Mouse (Mus musculus) hindbrain, embryonic 10.5 days (tissue): ENCODE data around the gene Serpinf1. TPM values are rescaled to one million over a fixed set of nuclear protein-coding genes. Genes with fewer than 3 reads are reported as not detected.
A peak's percentile ranks its signal among the peaks of the same experiment; 100 is the strongest.

Experiments used
- DNase-seq: peaks from one replicate; pipeline ENCODE4 v3.0.0-alpha.2; 2017; ENCODE audit warnings: low spot score
- H3K27ac ChIP-seq: fragments of 300-500 bp; sonication (generic); 2 replicates; pipeline ENCODE4 v1.5.1; 2016; ENCODE audit warnings: mild to moderate bottlenecking, moderate library complexity
- H3K27me3 ChIP-seq: fragments of 300-500 bp; sonication (generic); 2 replicates; pipeline ENCODE4 v1.6.1; 2016; ENCODE audit warnings: mild to moderate bottlenecking; ENCODE audit not compliant: poor library complexity, insufficient read depth, severe bottlenecking
- H3K36me3 ChIP-seq: fragments of 300-500 bp; sonication (generic); 2 replicates; pipeline ENCODE4 v1.6.1; 2016; ENCODE audit warnings: mild to moderate bottlenecking, moderate library complexity
- H3K4me1 ChIP-seq: fragments of 300-500 bp; sonication (generic); replicated peaks from 2 replicates; pipeline ENCODE4 v1.6.1; 2016; ENCODE audit warnings: mild to moderate bottlenecking
- H3K4me3 ChIP-seq: fragments of 300-500 bp; sonication (generic); 2 replicates; pipeline ENCODE4 v1.5.1; 2016; ENCODE audit warnings: mild to moderate bottlenecking, moderate library complexity
- H3K9me3 ChIP-seq: fragments of 300-500 bp; sonication (generic); 2 replicates; pipeline ENCODE4 v1.6.1; 2016; ENCODE audit warnings: mild to moderate bottlenecking, moderate library complexity
- WGBS: fragments of 180-500 bp; shearing (Covaris S2); methylation state at CpG from one replicate; pipeline ENCODE4 v1.1.7; 2016; 5-methylcytosine and 5-hydroxymethylcytosine counted together
- polyA plus RNA-seq: library from polyadenylated mRNA; unstranded; fragments of >200 nt; fragmentation: Nextera tagmentation; extraction: Ambion mirVana; gene quantifications from 2 replicates; pipeline ENCODE4 v1.2.1, GENCODE M21; 2016

The Serpinf1 gene
- polyA plus RNA-seq, 1 experiment from 2014 or later, result 95.3 TPM

DNA sequence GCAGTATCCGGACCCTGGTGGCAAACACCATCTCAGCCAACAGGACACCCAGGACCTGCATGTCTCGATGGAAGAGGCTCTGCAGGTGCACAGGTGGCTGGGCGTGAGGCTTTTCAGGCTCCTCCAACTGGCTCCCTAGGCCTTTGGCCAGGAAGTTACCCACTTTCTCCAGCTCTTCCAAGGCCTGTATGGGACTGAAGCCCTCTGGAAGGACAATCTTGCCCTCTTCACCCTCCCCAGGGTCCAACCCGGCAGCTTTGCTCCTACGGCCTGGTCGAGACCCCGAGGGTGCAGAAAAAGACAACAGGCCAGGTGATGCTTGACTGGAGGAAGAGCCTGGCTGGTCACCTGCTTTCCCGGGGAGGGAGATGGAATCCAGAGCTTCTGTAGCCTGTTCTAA lies 29.6 kb upstream of the Serpinf1 start:
- no peak for DNase-seq
- 91% methylated on average over 8 of the region's 8 CpGs for WGBS
- no peak overlapping the region for H3K4me3 ChIP-seq
- no peaks in the 10 kb centered on the region for H3K9me3 ChIP-seq
- no peak overlapping the region for H3K27ac ChIP-seq
- peaks cover 8% of the 10 kb centered on the region; the same call in 1 of the 2 replicates for H3K27me3 ChIP-seq
- H3K36me3 ChIP-seq, result peaks cover 25% of the 10 kb centered on the region
- peaks cover 35% of the 10 kb centered on the region for H3K4me1 ChIP-seq

DNA sequence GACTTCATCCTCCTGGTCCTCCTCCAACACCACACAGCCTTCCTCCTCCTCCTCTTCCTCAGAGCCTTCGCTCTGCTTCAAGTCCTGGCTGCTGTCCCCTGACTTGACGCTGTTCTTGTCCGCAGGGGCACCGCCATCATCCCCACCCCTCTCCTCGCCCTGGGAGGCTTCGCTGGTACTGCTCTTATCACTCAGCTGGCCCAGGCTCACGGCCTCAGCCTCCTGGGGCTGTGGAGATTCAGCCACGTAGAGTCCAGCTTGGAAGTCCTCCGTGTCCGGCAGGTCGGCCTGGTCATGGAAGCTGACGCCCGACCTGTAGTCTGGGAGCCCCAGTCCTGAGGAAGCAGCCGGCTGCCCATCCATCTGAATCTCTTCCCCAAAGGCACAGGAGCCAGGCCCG lies 28.4 kb upstream of the Serpinf1 start:
- peaks cover 8% of the 10 kb centered on the region; the same call in 1 of the 2 replicates for H3K27me3 ChIP-seq
- H3K9me3 ChIP-seq, result no peaks in the 10 kb centered on the region
- whole genome bisulfite sequencing, result 89% methylated on average over 15 of the region's 15 CpGs
- no peak for DNase-seq
- peak overlapping the region; percentile 6; the same call in 1 of the 2 replicates for H3K4me3 ChIP-seq
- peaks cover 35% of the 10 kb centered on the region for H3K4me1 ChIP-seq
- peaks cover 30% of the 10 kb centered on the region for H3K36me3 ChIP-seq
- H3K27ac ChIP-seq, result peak overlapping the region; percentile 13; the same call in 1 of the 2 replicates

DNA sequence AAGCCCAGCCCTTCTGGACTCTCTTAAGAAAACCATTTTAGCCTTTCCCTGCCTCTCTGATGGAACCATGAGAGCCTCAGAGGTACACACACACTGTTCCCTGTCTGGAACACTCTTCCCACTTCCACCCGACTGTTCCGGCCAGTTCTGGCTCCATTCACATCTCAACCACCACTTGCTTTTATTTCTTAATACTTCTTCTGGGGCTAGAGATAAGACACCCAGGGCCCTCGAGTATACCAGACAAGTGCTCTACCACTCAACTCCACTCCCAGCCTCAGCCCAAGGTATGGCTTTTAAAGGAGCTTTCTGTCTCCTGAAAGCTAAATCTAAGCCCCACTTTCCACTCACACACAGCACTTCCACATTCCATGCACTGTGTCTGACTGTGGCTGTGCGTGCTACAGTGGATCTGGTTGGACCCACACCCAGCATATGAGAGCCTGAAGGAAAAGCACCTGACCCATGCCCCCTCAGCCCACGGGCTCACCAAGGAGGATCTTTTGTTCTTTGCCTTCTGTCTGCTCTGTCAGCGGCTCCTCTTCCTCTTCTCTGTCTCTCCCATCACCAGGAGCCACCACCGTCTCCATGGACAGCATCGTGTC lies 27.9 kb upstream of the Serpinf1 start:
- 0 out of 2 replicates have a peak overlapping the region, but pooled peaks have one; percentile 13 for H3K27ac ChIP-seq
- H3K27me3 ChIP-seq, result peaks cover 8% of the 10 kb centered on the region; the same call in 1 of the 2 replicates
- peaks cover 34% of the 10 kb centered on the region for H3K36me3 ChIP-seq
- peaks cover 35% of the 10 kb centered on the region for H3K4me1 ChIP-seq
- H3K4me3 ChIP-seq, result no peak overlapping the region
- H3K9me3 ChIP-seq, result no peaks in the 10 kb centered on the region
- no peak for DNase-seq
- 86% methylated on average over 8 of the region's 8 CpGs for WGBS

DNA sequence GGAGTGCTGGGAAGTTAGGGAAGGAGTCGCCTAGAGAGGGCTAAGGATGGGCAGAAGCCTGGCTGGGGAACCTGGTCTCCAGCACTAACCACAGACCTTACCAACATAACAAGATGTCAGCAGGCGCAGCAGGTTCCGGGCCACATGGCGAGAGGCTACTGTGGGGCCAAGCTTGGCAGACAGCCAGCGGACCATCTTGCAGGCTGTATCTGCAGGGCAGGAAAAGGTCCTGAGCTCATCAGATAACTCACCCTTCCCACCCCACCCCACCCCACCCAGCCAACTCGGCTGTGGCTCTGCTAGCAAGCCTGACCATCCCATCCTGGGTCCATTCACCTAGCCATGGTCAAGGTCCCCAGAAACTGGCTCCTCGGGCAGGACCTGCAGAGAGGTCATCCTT lies 27.2 kb upstream of the Serpinf1 start:
- Histone ChIP-seq H3K4me3 (no peak overlapping the region), H3K9me3 (no peaks in the 10 kb centered on the region), H3K27ac (peak overlapping the region; percentile 9; the same call in 1 of the 2 replicates), H3K4me1 (peaks cover 28% of the 10 kb centered on the region), H3K36me3 (peaks cover 40% of the 10 kb centered on the region), H3K27me3 (peaks cover 8% of the 10 kb centered on the region; the same call in 1 of the 2 replicates)
- WGBS, result 93% methylated on average over 7 of the region's 7 CpGs
- no peak for DNase-seq

DNA sequence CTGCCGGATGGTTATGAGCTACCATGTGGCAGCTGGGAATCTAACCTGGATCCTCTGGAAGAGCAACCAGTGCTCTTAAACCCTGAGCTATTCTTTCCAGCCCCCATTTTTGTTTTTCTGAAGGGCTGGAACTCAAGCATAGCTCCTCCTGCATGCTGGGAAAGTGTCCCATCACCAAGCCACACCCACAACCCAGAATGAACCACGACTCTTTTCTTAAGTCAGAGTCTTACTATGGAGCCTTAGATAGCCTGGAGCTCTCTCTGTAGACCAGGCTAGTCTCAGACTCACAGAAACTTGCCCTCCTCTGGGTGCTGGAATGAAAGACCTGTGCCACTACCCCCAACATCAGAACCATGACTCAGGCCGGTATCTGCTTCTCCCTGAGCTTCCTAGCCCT lies 26.1 kb upstream of the Serpinf1 start:
- Histone ChIP-seq H3K36me3 (peaks cover 44% of the 10 kb centered on the region), H3K4me3 (peak overlapping the region; percentile 7; the same call in 1 of the 2 replicates), H3K4me1 (peaks cover 28% of the 10 kb centered on the region), H3K27ac (peak overlapping the region; percentile 10; the same call in 1 of the 2 replicates), H3K9me3 (no peaks in the 10 kb centered on the region), H3K27me3 (peaks cover 4% of the 10 kb centered on the region; the same call in 1 of the 2 replicates)
- WGBS, result 86% methylated on average over 3 of the region's 3 CpGs
- no peak for DNase-seq

DNA sequence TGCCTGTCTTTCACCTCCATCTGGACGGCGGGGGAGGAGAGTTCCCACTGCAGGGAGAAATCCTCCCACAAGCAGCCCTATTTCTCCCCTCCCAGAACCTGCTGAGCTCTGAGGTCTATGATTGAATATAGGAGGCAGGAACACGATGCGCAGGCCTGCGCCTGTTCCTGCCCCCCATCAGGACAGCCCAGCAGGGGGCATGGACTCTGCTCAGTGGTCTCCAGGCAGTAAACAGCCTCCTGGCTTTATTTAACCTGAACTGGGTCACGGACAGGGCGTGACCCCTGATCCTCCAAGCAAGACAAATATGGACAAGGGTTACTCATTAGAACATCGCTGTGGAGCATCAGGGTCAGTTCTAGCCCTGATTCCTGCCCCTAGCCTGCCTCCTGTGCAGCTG lies 21.2 kb upstream of the Serpinf1 start:
- Histone ChIP-seq H3K27me3 (no peaks in the 10 kb centered on the region), H3K4me1 (peaks cover 14% of the 10 kb centered on the region), H3K36me3 (peaks cover 47% of the 10 kb centered on the region), H3K4me3 (no peak overlapping the region), H3K27ac (no peak overlapping the region), H3K9me3 (no peaks in the 10 kb centered on the region)
- no peak for DNase-seq
- 29% methylated on average over 8 of the region's 8 CpGs for WGBS

DNA sequence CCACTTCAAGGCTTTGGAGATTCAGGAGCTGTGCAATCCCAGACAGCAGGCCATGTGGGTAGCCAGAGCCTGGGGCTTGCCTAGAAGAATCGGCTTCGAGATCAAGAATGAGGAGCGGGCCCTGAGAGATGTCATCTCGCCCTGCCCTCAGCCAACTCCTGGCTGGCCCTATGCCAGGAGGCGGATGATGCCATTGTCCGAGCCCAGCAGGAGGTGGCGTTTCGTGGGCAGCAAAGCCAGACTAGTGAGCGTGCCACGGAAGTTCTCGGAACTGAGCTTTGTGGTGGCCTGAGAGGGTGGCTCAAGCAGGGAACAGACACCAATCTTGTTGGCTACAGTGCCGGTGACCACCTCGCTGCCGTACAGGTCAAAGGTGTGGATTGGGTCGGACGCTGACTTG lies 19.1 kb upstream of the Serpinf1 start:
- H3K27ac ChIP-seq, result no peak overlapping the region
- no peak for DNase-seq

DNA sequence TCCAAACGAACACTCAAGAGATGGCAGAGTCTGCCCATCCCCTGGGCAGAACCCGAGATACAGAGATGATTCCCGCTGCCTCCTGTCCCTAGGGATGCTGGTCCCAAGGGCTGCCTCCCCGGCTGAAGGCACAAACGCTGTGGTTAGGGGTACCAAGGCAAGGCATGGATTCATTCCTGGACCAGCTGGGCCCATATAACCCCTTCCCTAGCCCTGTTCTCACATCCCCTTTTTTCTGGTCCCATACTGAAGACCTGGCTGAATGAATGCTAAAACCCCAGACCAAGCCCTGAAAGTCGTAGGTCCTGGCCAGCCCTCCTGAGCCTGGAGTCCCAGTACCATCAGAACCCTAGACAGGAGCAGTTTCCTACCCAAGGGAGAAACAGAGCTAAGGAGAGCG lies 18.5 kb upstream of the Serpinf1 start:
- Histone ChIP-seq H3K36me3 (peaks cover 26% of the 10 kb centered on the region), H3K9me3 (no peaks in the 10 kb centered on the region), H3K4me3 (no peak overlapping the region), H3K27ac (no peak overlapping the region), H3K27me3 (no peaks in the 10 kb centered on the region), H3K4me1 (peaks cover 14% of the 10 kb centered on the region)
- 91% methylated on average over 7 of the region's 7 CpGs for WGBS
- DNase-seq, result no peak

More for the DNA sequence above, 19.1 kb upstream of the Serpinf1 start:
- Histone ChIP-seq H3K9me3 (no peaks in the 10 kb centered on the region), H3K36me3 (peaks cover 26% of the 10 kb centered on the region), H3K4me3 (no peak overlapping the region), H3K27me3 (no peaks in the 10 kb centered on the region), H3K4me1 (peaks cover 14% of the 10 kb centered on the region)
- WGBS, result 88% methylated on average over 16 of the region's 16 CpGs

DNA sequence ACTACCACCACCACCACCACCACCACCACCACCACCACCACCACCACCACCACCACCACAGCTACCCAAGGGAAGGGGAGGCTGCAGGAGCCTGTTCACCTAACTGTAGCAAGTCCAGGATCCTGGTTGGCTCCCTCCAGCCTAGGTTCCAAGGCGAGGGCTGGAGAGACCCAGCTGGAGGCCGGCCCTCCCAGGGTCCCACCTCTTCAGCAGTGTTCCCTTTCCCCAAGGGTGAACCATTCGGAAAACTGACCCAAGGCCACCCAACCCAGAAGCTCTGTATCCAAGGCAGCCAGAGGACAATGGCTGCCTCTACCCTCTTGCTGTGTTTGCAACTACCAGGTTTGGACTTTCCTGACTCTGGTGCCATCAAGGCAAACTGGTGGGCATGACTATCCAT lies 17.4 kb upstream of the Serpinf1 start:
- peaks cover 18% of the 10 kb centered on the region for H3K36me3 ChIP-seq
- no peaks in the 10 kb centered on the region for H3K27me3 ChIP-seq
- H3K4me1 ChIP-seq, result peaks cover 14% of the 10 kb centered on the region
- WGBS, result 79% methylated on average over 3 of the region's 3 CpGs
- no peak for DNase-seq
- H3K9me3 ChIP-seq, result no peaks in the 10 kb centered on the region
- no peak overlapping the region for H3K4me3 ChIP-seq
- no peak overlapping the region for H3K27ac ChIP-seq

DNA sequence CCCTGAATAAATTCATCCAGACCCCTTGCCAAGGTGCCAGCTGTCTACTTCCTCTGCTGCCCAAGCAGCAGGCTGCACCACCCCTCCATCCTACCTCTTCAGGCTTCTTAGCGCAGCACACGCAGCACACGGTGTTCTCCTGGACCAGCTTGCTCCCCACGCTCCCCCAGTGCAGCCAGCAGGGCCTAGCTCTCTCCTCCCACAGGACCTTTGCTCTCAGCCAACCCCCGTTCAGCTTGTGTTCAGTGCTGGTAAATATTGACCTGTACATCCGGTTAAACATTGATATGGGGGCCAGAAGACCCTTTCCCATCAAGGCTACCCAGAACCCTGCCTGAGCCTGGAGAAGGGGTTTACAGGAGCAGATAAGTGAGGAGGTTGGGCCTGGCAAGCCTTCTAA lies 16.9 kb upstream of the Serpinf1 start, which contains the start of gene Serpinf2:
Gene Serpinf2, minus strand, starts transcription at position 229 of the 400 bp plus-strand sequence.
- Histone ChIP-seq H3K36me3 (peaks cover 12% of the 10 kb centered on the region), H3K27ac (no peak within 1 kb of the TSS), H3K27me3 (no peaks in the 10 kb centered on the region), H3K4me3 (no peak within 1 kb of the TSS), H3K4me1 (peaks cover 11% of the 10 kb centered on the region), H3K9me3 (peaks cover 2% of the 10 kb centered on the region; the same call in 1 of the 2 replicates)
- DNase-seq, result no peak
- 90% methylated on average over 6 of the region's 6 CpGs for WGBS

DNA sequence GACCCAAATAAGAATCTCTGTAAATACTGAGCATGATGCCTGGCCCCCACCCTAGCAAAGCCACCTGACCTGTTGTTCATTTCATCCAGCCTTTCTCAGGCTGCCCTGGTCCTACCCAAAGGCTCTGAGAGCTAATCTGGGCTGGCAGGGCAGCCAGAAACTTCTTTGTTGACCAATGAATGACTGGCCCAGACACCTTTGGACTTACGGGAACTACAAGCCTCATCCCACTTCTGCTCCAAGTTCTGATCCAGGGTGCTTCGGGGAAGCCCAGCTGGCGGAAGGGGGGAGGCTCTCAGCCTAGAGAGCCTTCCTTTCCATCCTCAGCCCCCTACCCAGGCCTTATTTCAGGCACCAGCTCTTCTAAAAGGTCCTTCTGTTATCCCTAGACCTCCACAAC lies 16.3 kb upstream of the Serpinf1 start:
- Histone ChIP-seq H3K27me3 (no peaks in the 10 kb centered on the region), H3K27ac (no peak overlapping the region), H3K4me3 (no peak overlapping the region), H3K4me1 (peaks cover 5% of the 10 kb centered on the region), H3K9me3 (peaks cover 5% of the 10 kb centered on the region; the same call in 1 of the 2 replicates), H3K36me3 (peaks cover 12% of the 10 kb centered on the region)
- 90% methylated on average over 3 of the region's 3 CpGs for WGBS
- DNase-seq, result no peak

DNA sequence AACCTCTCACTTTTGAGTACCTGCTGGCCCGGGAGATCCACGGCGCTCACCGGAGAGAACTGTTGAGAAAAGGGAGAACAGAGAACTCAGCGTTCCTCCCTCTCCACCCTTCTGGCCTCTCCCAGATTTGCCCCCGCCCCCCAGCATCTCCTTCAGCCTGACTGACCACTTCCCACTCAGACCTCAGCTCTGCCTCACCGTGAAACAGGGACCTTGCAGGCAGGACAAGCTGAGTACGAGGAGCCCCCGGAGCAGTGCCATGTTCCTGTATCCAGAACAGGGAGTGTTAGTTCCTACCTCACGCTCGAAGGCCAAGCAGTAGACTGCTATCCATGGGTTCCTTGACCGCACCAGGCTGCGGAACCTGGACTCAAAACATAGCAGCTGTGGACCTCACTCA lies 15.7 kb upstream of the Serpinf1 start:
- Histone ChIP-seq H3K4me3 (no peak overlapping the region), H3K4me1 (no peaks in the 10 kb centered on the region), H3K27me3 (no peaks in the 10 kb centered on the region), H3K9me3 (peaks cover 5% of the 10 kb centered on the region; the same call in 1 of the 2 replicates), H3K27ac (no peak overlapping the region), H3K36me3 (peaks cover 12% of the 10 kb centered on the region)
- DNase-seq, result no peak
- WGBS, result 84% methylated on average over 13 of the region's 13 CpGs

DNA sequence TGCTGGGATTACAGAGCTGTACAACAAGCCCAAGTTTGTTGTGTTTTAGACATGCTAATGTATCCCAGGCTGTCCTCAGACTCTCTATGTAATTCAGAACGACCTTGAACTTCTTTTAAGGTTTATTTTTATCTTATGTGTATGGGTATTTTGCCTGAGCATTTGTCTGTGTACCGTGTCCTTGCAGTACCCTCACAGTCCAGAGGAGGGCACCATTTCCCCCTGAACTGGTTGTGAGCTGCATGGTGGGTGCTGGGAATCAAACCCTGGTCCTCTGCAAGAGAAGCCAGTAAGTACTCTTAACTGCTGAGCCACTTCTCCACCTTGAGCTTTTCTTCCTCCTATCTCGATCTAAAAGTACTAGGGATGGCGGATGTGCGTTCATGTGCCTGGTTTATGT lies 11.6 kb upstream of the Serpinf1 start:
- Histone ChIP-seq H3K4me1 (no peaks in the 10 kb centered on the region), H3K36me3 (no peaks in the 10 kb centered on the region), H3K27ac (no peak overlapping the region), H3K9me3 (peaks cover 9% of the 10 kb centered on the region; the same call in 1 of the 2 replicates), H3K4me3 (no peak overlapping the region), H3K27me3 (no peaks in the 10 kb centered on the region)
- 90% methylated on average over 5 of the region's 5 CpGs for WGBS
- DNase-seq, result no peak
